Mouse (Mus musculus): ENCODE measurements around the gene Rbp4.

- TF ChIP-seq CTCF (conservative IDR thresholded peaks at IDR 0.05; ENCODE audit: insufficient read depth, insufficient read length, low read depth, low read length), result no peak
- no peak for TF ChIP-seq POLR2A (IDR thresholded peaks at IDR 0.05; ENCODE audit: low read depth, low read length)
Observed at GRCm38 (mm10) chr19:38164633-38165032, 39.6 kb upstream of the Rbp4 start.

Data from kidney, adult 2 months (tissue).